Mouse (Mus musculus): Measurements from ENCODE around the gene Erlin1. TPM values are rescaled to one million over a fixed set of nuclear protein-coding genes. Genes with fewer than 3 reads are reported as not detected.

The Erlin1 gene
- polyA plus RNA-seq, 1 experiment from 2014 or later = 15.8 TPM

DNA sequence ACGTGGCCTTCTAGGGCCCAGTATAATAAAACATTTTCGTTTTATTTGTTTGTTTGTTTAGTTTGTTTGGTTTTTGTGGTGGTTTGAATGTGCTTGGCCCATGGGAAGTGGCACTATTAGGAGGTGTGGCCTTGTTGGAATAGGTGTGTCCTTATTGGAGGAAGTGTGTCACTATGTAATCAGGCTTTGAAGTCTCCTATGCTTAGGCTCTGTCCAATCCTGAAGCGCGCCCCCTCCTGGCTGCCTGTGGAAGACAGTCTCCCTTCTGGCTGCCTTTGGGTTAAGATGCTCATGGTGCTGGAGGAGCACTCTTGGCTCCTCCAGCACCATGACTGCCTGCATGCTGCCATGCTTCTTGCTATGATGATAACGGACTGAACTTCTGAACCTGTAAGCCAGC lies 46.5 kb downstream of the Erlin1 start:
- H3K27ac ChIP-seq (replicated peaks) = no peak overlapping the region
- H3K27me3 ChIP-seq (replicated peaks) = no peaks in the 10 kb centered on the region
- no peaks in the 10 kb centered on the region for H3K36me3 ChIP-seq
- H3K9me3 ChIP-seq = no peaks in the 10 kb centered on the region
- ATAC-seq (ENCODE audit: extremely low read depth, insufficient number of reproducible peaks, low FRiP score, low TSS enrichment) = no peak
- no peak overlapping the region for H3K4me2 ChIP-seq
- H3K4me1 ChIP-seq = peaks cover 4% of the 10 kb centered on the region; the same call in 1 of the 2 replicates
- no peak overlapping the region for H3K4me3 ChIP-seq
- no peak overlapping the region for H3K9ac ChIP-seq
- 56% methylated on average over 5 of the region's 5 CpGs for WGBS

DNA sequence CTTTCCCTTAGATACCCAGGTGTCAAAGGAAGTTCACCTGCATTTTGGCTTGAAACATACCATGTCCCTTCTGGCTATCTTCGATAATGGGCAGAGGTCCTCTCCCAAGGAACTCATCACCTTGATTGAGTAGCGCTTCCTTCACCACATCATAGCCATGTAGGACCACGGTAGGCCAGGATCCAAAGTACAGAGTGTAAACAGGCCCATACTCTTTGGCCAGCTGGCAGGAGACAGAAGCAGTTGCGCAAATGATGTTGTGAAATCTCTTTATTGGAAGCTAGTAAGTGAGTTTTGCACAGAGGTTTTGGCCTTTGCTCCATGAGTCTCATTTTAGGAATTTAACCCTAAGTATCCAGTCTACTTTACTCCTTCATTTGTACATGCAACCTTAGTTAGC lies 48.1 kb downstream of the Erlin1 start:
- WGBS = 77% methylated on average over 4 of the region's 4 CpGs
- no peak for ATAC-seq (ENCODE audit: extremely low read depth, insufficient number of reproducible peaks, low FRiP score, low TSS enrichment)
- Histone ChIP-seq H3K27ac (replicated peaks) (no peak overlapping the region), H3K4me2 (no peak overlapping the region), H3K27me3 (replicated peaks) (no peaks in the 10 kb centered on the region), H3K4me1 (no peaks in the 10 kb centered on the region), H3K36me3 (no peaks in the 10 kb centered on the region), H3K9ac (no peak overlapping the region), H3K4me3 (no peak overlapping the region), H3K9me3 (no peaks in the 10 kb centered on the region)

DNA sequence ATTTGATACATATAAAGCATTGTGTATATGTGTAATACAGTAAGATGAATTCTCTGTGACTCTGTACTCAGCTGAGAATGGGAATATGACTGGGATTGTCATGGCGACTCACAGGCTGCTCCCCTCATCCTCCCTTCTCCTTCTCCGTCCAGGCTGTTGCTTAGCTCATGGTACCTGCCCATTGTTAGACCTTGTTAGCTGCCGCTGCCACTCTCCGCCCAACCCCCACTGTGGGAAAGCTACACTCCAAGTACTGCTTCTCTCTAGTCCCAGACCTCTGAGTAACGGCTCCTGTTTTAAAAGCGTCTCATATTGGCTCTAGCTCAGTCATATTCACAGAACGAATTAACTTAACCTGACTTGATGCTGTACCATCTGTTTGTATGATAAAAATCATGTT lies 49.8 kb downstream of the Erlin1 start:
- no peak for ATAC-seq (ENCODE audit: extremely low read depth, insufficient number of reproducible peaks, low FRiP score, low TSS enrichment)
- H3K27ac ChIP-seq (replicated peaks) = no peak overlapping the region
- no peaks in the 10 kb centered on the region for H3K4me1 ChIP-seq
- no peak overlapping the region for H3K9ac ChIP-seq
- 58% methylated on average over 7 of the region's 7 CpGs for WGBS
- H3K4me2 ChIP-seq = no peak overlapping the region
- no peaks in the 10 kb centered on the region for H3K36me3 ChIP-seq
- H3K9me3 ChIP-seq = no peaks in the 10 kb centered on the region
- no peaks in the 10 kb centered on the region for H3K27me3 ChIP-seq (replicated peaks)
- no peak overlapping the region for H3K4me3 ChIP-seq

DNA sequence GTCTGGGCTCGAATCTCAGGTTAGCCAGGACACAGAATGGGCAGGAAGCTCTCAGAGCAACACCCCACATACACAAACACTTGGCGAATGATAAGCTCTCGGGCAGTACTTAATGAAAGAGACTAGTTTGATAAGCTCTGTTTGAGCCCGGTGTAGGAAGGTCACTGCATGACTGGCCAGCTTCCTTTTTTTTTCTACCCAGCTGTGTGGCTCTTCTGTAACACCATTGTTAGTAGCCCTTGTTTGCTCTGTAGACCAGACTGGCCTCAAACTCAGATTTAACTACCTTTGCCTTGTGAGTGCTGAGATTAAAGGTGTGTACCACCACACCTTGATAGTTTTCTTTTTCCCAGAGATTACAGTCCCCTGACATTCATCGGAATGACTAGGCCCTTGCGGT lies 55.7 kb downstream of the Erlin1 start:
- Histone ChIP-seq H3K9me3 (no peaks in the 10 kb centered on the region), H3K9ac (no peak overlapping the region), H3K27me3 (replicated peaks) (no peaks in the 10 kb centered on the region), H3K36me3 (no peaks in the 10 kb centered on the region), H3K4me1 (no peaks in the 10 kb centered on the region), H3K4me3 (no peak overlapping the region), H3K27ac (replicated peaks) (no peak overlapping the region), H3K4me2 (no peak overlapping the region)
- no peak for ATAC-seq (ENCODE audit: extremely low read depth, insufficient number of reproducible peaks, low FRiP score, low TSS enrichment)
- 39% methylated on average over 6 of the region's 6 CpGs for WGBS

GRCm38 (mm10) chr19:44008784-44009183 lies 60.8 kb downstream of the Erlin1 start:
- Histone ChIP-seq H3K4me2 (no peak overlapping the region), H3K4me3 (no peak overlapping the region), H3K27ac (replicated peaks) (no peak overlapping the region), H3K4me1 (no peaks in the 10 kb centered on the region), H3K9ac (no peak overlapping the region), H3K36me3 (no peaks in the 10 kb centered on the region), H3K9me3 (no peaks in the 10 kb centered on the region), H3K27me3 (replicated peaks) (no peaks in the 10 kb centered on the region)
- ATAC-seq (ENCODE audit: extremely low read depth, insufficient number of reproducible peaks, low FRiP score, low TSS enrichment) = no peak
- WGBS = 71% methylated on average over 15 of the region's 15 CpGs

- Histone ChIP-seq H3K4me2 (no peak overlapping the region), H3K27me3 (replicated peaks) (no peaks in the 10 kb centered on the region), H3K9ac (no peak overlapping the region), H3K27ac (replicated peaks) (no peak overlapping the region), H3K4me1 (no peaks in the 10 kb centered on the region), H3K4me3 (no peak overlapping the region), H3K36me3 (no peaks in the 10 kb centered on the region), H3K9me3 (no peaks in the 10 kb centered on the region)
- no peak for ATAC-seq (ENCODE audit: extremely low read depth, insufficient number of reproducible peaks, low FRiP score, low TSS enrichment)
- 67% methylated on average over 12 of the region's 12 CpGs for WGBS
These were observed 62.4 kb downstream of the Erlin1 start for GRCm38 (mm10) chr19:44007186-44007585.

DNA sequence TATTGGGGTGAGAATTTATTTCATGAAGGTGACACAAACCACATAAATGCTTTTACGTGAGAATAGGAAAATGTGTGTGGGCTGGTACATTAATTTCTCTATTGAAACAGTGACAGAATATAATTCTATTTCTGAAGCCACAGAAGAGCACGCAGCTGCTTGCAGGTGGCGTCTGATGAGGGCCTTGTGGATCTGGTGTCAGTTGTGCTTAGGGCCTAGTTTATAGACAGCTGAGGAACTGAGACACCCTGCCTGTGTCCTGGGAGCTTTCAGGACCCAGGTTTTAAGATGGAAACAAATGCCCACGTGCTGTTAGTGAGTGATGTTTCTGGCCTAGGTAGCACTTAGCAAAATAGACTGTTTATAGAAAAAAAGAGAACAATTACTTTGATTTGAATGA lies 64.6 kb downstream of the Erlin1 start:
- WGBS = 61% methylated on average over 4 of the region's 4 CpGs
- no peaks in the 10 kb centered on the region for H3K36me3 ChIP-seq
- no peaks in the 10 kb centered on the region for H3K9me3 ChIP-seq
- no peak overlapping the region for H3K9ac ChIP-seq
- no peak for ATAC-seq (ENCODE audit: extremely low read depth, insufficient number of reproducible peaks, low FRiP score, low TSS enrichment)
- no peak overlapping the region for H3K4me2 ChIP-seq
- 0 out of 2 replicates have a peak, but pooled peaks cover 2% of the 10 kb centered on the region for H3K27me3 ChIP-seq (replicated peaks)
- H3K27ac ChIP-seq (replicated peaks) = no peak overlapping the region
- H3K4me1 ChIP-seq = no peaks in the 10 kb centered on the region
- H3K4me3 ChIP-seq = no peak overlapping the region

GRCm38 (mm10) chr19:44004261-44004660 lies 65.3 kb downstream of the Erlin1 start:
- Histone ChIP-seq H3K36me3 (no peaks in the 10 kb centered on the region), H3K9ac (no peak overlapping the region), H3K9me3 (no peaks in the 10 kb centered on the region), H3K27ac (replicated peaks) (no peak overlapping the region), H3K4me2 (no peak overlapping the region), H3K27me3 (replicated peaks) (0 out of 2 replicates have a peak, but pooled peaks cover 2% of the 10 kb centered on the region), H3K4me3 (no peak overlapping the region), H3K4me1 (no peaks in the 10 kb centered on the region)
- 87% methylated on average over 2 of the region's 2 CpGs for WGBS
- no peak for ATAC-seq (ENCODE audit: extremely low read depth, insufficient number of reproducible peaks, low FRiP score, low TSS enrichment)

DNA sequence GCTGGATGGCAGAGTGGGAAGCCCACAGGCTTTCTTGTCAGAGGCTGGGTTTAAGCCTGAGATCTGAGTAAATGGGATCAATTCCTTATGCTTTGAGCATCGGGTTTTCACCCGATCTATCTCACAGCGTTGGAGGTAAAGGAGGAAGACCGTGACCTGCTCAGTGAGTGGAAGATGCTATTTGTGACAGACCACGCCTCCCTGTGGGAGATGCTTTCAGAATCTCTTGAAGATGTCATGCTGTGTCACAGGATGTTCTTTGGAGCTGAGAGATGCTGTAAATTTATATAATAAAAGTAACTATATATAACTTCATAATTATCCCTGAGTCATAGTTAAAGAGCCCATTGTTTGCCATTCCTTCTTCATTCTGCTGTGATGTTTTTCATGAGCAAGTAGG lies 68.9 kb downstream of the Erlin1 start:
- ATAC-seq (ENCODE audit: extremely low read depth, insufficient number of reproducible peaks, low FRiP score, low TSS enrichment) = no peak
- H3K4me3 ChIP-seq = no peak overlapping the region
- H3K4me2 ChIP-seq = no peak overlapping the region
- H3K4me1 ChIP-seq = peaks cover 1% of the 10 kb centered on the region
- H3K9me3 ChIP-seq = no peaks in the 10 kb centered on the region
- 61% methylated on average over 5 of the region's 5 CpGs for WGBS
- no peak overlapping the region for H3K27ac ChIP-seq (replicated peaks)
- H3K36me3 ChIP-seq = no peaks in the 10 kb centered on the region
- H3K9ac ChIP-seq = no peak overlapping the region
- H3K27me3 ChIP-seq (replicated peaks) = peaks cover 2% of the 10 kb centered on the region; the same call in 1 of the 2 replicates

DNA sequence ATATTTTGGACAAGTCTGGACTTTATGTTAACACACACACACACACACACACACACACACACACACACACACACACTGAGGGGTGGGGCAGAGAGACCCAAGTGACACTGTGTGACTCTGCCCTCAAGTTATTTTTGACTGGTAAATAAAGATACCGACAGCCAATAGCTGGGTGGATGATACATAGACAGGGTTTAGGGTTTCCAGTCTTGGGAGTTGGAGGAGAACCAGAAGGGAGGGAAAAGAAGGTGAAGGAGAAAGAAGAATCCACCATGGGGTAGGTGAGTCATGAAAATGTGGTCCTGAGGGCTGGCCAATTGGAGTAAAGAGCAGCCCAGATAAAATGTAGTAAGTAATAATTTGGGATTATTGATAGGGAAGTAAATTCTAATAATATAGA lies 69.5 kb downstream of the Erlin1 start:
- WGBS = 62% methylated on average over 1 of the region's 1 CpGs
- peaks cover 2% of the 10 kb centered on the region; the same call in 1 of the 2 replicates for H3K27me3 ChIP-seq (replicated peaks)
- no peak for ATAC-seq (ENCODE audit: extremely low read depth, insufficient number of reproducible peaks, low FRiP score, low TSS enrichment)

DNA sequence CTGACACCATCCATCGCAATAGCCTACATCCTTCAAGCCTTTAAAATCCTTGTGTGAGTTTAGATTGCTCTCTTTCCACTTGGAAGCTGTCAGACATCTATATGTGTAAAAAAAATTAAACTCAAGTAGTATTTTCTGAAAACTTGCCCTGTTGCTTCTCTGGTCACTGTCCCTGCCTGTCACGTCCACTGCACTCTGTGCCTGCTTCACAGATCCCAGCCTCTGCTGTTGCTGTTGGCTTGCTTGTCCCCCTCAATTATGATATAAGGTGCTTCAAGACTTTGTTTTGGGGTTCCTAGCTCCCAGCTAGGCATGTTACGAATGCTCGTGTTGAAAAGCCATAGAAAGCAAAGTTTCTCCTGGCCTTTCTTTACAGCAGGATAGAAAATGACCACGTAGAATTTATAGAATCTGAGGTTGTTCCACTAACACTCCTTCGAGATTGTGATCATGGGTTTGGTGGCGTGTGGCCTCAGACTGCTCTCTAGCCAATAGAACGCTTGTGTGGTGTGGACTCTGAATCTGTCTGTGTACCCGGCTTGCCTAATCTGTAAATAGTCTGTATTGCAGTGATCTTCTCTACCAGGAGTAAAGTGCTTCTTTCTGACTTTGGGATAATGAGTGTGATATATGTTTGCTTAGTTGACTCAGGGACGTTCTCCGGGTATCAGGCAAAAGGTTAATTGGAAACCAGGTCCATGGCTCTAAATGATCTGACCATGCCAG lies 70.6 kb downstream of the Erlin1 start:
- Histone ChIP-seq H3K36me3 (no peaks in the 10 kb centered on the region), H3K9ac (no peak overlapping the region), H3K4me3 (no peak overlapping the region), H3K4me2 (no peak overlapping the region), H3K9me3 (no peaks in the 10 kb centered on the region), H3K4me1 (peaks cover 18% of the 10 kb centered on the region), H3K27me3 (replicated peaks) (peaks cover 2% of the 10 kb centered on the region; the same call in 1 of the 2 replicates), H3K27ac (replicated peaks) (no peak overlapping the region)
- 79% methylated on average over 11 of the region's 11 CpGs for WGBS
- ATAC-seq (ENCODE audit: extremely low read depth, insufficient number of reproducible peaks, low FRiP score, low TSS enrichment) = no peak

More for the DNA sequence above, 69.5 kb downstream of the Erlin1 start:
- Histone ChIP-seq H3K27ac (replicated peaks) (no peak overlapping the region), H3K4me2 (no peak overlapping the region), H3K36me3 (no peaks in the 10 kb centered on the region), H3K4me1 (peaks cover 8% of the 10 kb centered on the region), H3K9me3 (no peaks in the 10 kb centered on the region), H3K4me3 (no peak overlapping the region), H3K9ac (no peak overlapping the region)

GRCm38 (mm10) chr19:43998101-43998500 lies 71.5 kb downstream of the Erlin1 start:
- H3K4me2 ChIP-seq = no peak overlapping the region
- WGBS = 77% methylated on average over 10 of the region's 10 CpGs
- H3K9ac ChIP-seq = no peak overlapping the region
- no peaks in the 10 kb centered on the region for H3K9me3 ChIP-seq
- no peak overlapping the region for H3K27ac ChIP-seq (replicated peaks)
- peaks cover 18% of the 10 kb centered on the region for H3K4me1 ChIP-seq
- H3K4me3 ChIP-seq = no peak overlapping the region
- H3K27me3 ChIP-seq (replicated peaks) = peaks cover 2% of the 10 kb centered on the region; the same call in 1 of the 2 replicates
- ATAC-seq (ENCODE audit: extremely low read depth, insufficient number of reproducible peaks, low FRiP score, low TSS enrichment) = no peak
- H3K36me3 ChIP-seq = no peaks in the 10 kb centered on the region

Data from heart, embryonic 13.5 days (tissue).